Mouse (Mus musculus) hindbrain, embryonic 15.5 days (tissue): ENCODE measurements at regions not wholly inside any gene's neighbourhood (a gene's known extent, or its start where the extent isn't known, plus 50 kb on each side); places are given as distances from the start of the nearest gene placed in this dataset.

Experiments used
- ATAC-seq: fragments of 200-750 bp; cut with Nextera tagmentation; 2 replicates; pipeline ENCODE4 v1.8.0; 2017; ENCODE audit warnings: low read depth, moderate number of reproducible peaks, moderate TSS enrichment; ENCODE audit not compliant: low FRiP score
- H3K27ac ChIP-seq: fragments of 300-500 bp; sonication (generic); replicated peaks from 2 replicates; pipeline ENCODE4 v1.5.1; 2015; ENCODE audit warnings: mild to moderate bottlenecking, inconsistent platforms
- H3K27me3 ChIP-seq: fragments of 300-500 bp; sonication (generic); 2 replicates; pipeline ENCODE4 v1.6.1; 2015; ENCODE audit warnings: control low read depth, inconsistent platforms
- H3K36me3 ChIP-seq: fragments of 300-500 bp; sonication (generic); 2 replicates; pipeline ENCODE4 v1.6.1; 2015; ENCODE audit warnings: control low read depth, inconsistent platforms
- H3K4me1 ChIP-seq: fragments of 300-500 bp; sonication (generic); replicated peaks from 2 replicates; pipeline ENCODE4 v1.6.1; 2015; ENCODE audit warnings: control low read depth, inconsistent platforms
- H3K4me2 ChIP-seq: fragments of 300-500 bp; sonication (generic); 2 replicates; pipeline ENCODE4 v1.6.1; 2015; ENCODE audit warnings: moderate library complexity, mild to moderate bottlenecking, inconsistent platforms
- H3K4me3 ChIP-seq: fragments of 300-500 bp; sonication (generic); 2 replicates; pipeline ENCODE4 v1.5.1; 2015; ENCODE audit warnings: mild to moderate bottlenecking, inconsistent platforms
- H3K9ac ChIP-seq: fragments of 300-500 bp; sonication (generic); 2 replicates; pipeline ENCODE4 v1.6.1; 2015; ENCODE audit warnings: inconsistent platforms
- H3K9me3 ChIP-seq: fragments of 300-500 bp; sonication (generic); 2 replicates; pipeline ENCODE4 v1.6.1; 2016; ENCODE audit warnings: control low read depth, inconsistent platforms
- WGBS: fragments of 180-500 bp; shearing (Covaris S2); methylation state at CpG from one replicate; pipeline ENCODE4 v1.1.7; 2015; 5-methylcytosine and 5-hydroxymethylcytosine counted together

DNA sequence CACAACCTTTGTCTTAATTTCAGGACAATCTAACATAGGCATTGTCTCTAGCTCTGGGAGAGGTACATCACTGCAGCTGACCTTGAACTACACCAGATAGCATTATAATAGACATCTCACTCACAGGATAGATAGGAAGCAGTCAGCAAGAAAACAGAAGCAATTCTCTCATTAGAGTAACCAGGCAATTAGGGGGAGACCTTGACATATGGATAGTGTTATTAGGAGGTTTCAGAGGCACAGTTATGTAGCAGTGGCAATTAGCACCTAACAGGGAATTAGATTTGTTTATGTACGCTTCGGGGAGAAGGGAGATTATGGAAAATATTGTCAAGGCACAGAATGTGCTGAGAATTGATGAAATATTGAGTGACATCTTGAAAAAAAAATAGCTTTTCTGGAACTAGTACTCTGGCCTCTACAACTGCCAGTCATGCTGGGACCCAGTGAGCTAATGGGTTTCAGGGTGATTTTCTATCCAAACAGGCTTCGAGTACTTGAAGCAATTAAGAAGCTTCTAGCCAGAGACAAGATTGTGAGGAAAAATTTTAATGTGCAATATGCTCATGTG is 216.8 kb upstream of the Aco1 start:
- Histone ChIP-seq H3K27me3 (no peaks in the 10 kb centered on the region), H3K9me3 (no peaks in the 10 kb centered on the region), H3K4me1 (no peaks in the 10 kb centered on the region), H3K4me3 (no peak overlapping the region), H3K36me3 (no peaks in the 10 kb centered on the region), H3K9ac (no peak overlapping the region), H3K27ac (no peak overlapping the region), H3K4me2 (no peak overlapping the region)
- ATAC-seq = peak; percentile 42; the same call in 1 of the 2 replicates
- WGBS = 66% methylated on average over 3 of the region's 3 CpGs

- Histone ChIP-seq H3K4me3 (no peak overlapping the region), H3K36me3 (no peaks in the 10 kb centered on the region), H3K4me2 (no peak overlapping the region), H3K27ac (no peak overlapping the region), H3K27me3 (no peaks in the 10 kb centered on the region), H3K9ac (no peak overlapping the region), H3K9me3 (no peaks in the 10 kb centered on the region), H3K4me1 (no peaks in the 10 kb centered on the region)
- 87% methylated on average over 7 of the region's 7 CpGs for WGBS
- no peak for ATAC-seq
Measured at GRCm38 (mm10) chr4:39926594-39926993, 216.3 kb upstream of the Aco1 start.

- no peak for ATAC-seq
- no peak overlapping the region for H3K4me2 ChIP-seq
- WGBS = 80% methylated on average over 2 of the region's 2 CpGs
Measured at GRCm38 (mm10) chr4:39928491-39928890, 214.4 kb upstream of the Aco1 start.

DNA sequence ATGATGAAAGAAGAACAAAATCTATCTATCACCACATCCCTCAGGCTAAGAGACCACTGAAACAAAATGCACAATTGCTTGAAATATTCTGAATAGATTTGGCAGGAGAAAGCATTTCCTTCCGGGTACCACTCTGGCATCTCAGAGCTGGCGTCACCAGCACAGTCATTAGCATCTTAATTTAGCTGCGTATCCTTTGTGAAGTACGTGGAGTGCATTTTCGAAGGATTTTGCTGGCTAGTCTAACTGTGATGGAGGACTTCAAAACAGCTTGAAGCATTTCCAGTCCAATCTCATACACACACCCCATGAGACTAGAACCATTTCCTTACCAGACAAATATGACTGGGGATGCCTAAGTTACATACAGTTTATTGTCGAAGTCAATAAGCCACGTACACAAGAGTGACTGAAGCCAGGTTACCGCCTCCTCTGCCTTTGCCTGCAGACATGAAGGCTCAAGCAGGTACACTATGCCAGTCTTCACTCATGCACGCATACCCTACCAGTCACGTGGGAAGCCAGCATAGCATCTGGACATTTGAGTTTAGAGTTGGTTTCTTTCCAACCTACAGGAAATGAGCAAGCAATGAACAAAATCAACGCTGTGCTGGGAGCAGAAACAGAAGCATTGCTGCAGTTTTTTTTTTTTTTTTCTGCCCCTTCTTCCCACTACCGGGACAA is 208.7 kb upstream of the Aco1 start:
- Histone ChIP-seq H3K27ac (no peak overlapping the region), H3K4me1 (no peaks in the 10 kb centered on the region), H3K36me3 (no peaks in the 10 kb centered on the region), H3K9me3 (no peaks in the 10 kb centered on the region), H3K4me2 (no peak overlapping the region), H3K9ac (no peak overlapping the region), H3K4me3 (no peak overlapping the region), H3K27me3 (no peaks in the 10 kb centered on the region)
- ATAC-seq = peak; percentile 30; the same call in 1 of the 2 replicates
- 79% methylated on average over 12 of the region's 12 CpGs for WGBS

More at GRCm38 (mm10) chr4:39928491-39928890, 214.4 kb upstream of the Aco1 start:
- Histone ChIP-seq H3K9ac (no peak overlapping the region), H3K27me3 (no peaks in the 10 kb centered on the region), H3K36me3 (no peaks in the 10 kb centered on the region), H3K27ac (no peak overlapping the region), H3K4me3 (no peak overlapping the region), H3K9me3 (no peaks in the 10 kb centered on the region), H3K4me1 (no peaks in the 10 kb centered on the region)

GRCm38 (mm10) chr4:39958687-39959086 is 184.2 kb upstream of the Aco1 start:
- no peaks in the 10 kb centered on the region for H3K27me3 ChIP-seq
- no peak overlapping the region for H3K9ac ChIP-seq
- no peaks in the 10 kb centered on the region for H3K4me1 ChIP-seq
- 73% methylated on average over 3 of the region's 3 CpGs for WGBS
- no peak overlapping the region for H3K4me2 ChIP-seq
- no peak overlapping the region for H3K4me3 ChIP-seq
- no peak overlapping the region for H3K27ac ChIP-seq
- H3K36me3 ChIP-seq = no peaks in the 10 kb centered on the region
- no peaks in the 10 kb centered on the region for H3K9me3 ChIP-seq
- ATAC-seq = no peak

DNA sequence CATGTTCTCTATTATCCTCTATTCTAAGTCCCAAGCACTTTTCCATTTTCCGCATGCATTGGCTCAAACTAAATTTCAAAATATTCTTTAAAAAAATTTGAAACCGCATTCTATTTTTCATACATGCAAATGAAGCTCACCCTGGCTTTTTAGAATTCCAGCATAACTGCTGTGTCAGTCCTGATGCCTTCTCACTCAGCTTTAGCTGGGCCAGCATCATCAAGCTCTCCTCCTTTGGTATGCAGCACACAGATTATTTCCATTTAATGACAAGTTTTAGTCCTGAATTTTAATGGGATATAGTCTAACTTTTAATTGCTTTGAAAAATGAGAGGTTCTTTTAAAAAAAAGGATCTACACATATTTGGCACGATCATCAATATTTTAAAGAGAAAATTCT is 174.9 kb upstream of the Aco1 start:
- ATAC-seq = no peak
- no peak overlapping the region for H3K27ac ChIP-seq
- no peak overlapping the region for H3K4me3 ChIP-seq
- no peaks in the 10 kb centered on the region for H3K27me3 ChIP-seq
- H3K9me3 ChIP-seq = no peaks in the 10 kb centered on the region
- H3K4me1 ChIP-seq = no peaks in the 10 kb centered on the region
- 91% methylated on average over 3 of the region's 3 CpGs for WGBS
- no peaks in the 10 kb centered on the region for H3K36me3 ChIP-seq
- H3K4me2 ChIP-seq = no peak overlapping the region
- no peak overlapping the region for H3K9ac ChIP-seq

GRCm38 (mm10) chr4:39991358-39991757 is 151.5 kb upstream of the Aco1 start:
- Histone ChIP-seq H3K27me3 (no peaks in the 10 kb centered on the region), H3K9ac (no peak overlapping the region), H3K4me1 (no peaks in the 10 kb centered on the region), H3K4me3 (no peak overlapping the region), H3K9me3 (no peaks in the 10 kb centered on the region), H3K27ac (no peak overlapping the region), H3K36me3 (no peaks in the 10 kb centered on the region), H3K4me2 (no peak overlapping the region)
- ATAC-seq = no peak
- 74% methylated on average over 6 of the region's 6 CpGs for WGBS

DNA sequence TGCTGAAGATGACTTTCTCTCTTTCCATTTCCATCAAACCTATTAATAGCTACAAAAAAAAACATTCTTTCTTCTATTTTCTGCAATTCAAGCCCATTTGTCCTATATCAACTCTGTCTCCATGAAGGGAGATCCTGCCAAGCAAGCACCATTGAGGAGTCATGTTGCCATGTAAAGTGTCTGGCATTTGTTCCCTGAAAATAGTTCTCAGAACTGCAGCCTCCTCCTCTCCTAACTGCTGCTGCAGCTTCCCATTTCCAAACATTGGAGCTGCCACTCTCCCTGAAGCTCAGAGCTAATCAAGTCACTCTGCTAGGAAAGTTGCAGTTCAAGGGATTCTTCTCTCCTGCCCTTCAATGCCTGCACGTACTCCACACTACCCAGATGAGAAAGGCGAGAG is 151.0 kb upstream of the Aco1 start:
- Histone ChIP-seq H3K27me3 (no peaks in the 10 kb centered on the region), H3K27ac (no peak overlapping the region), H3K36me3 (no peaks in the 10 kb centered on the region), H3K9me3 (no peaks in the 10 kb centered on the region), H3K9ac (no peak overlapping the region), H3K4me2 (no peak overlapping the region), H3K4me3 (no peak overlapping the region), H3K4me1 (no peaks in the 10 kb centered on the region)
- ATAC-seq = no peak
- 91% methylated on average over 2 of the region's 2 CpGs for WGBS

DNA sequence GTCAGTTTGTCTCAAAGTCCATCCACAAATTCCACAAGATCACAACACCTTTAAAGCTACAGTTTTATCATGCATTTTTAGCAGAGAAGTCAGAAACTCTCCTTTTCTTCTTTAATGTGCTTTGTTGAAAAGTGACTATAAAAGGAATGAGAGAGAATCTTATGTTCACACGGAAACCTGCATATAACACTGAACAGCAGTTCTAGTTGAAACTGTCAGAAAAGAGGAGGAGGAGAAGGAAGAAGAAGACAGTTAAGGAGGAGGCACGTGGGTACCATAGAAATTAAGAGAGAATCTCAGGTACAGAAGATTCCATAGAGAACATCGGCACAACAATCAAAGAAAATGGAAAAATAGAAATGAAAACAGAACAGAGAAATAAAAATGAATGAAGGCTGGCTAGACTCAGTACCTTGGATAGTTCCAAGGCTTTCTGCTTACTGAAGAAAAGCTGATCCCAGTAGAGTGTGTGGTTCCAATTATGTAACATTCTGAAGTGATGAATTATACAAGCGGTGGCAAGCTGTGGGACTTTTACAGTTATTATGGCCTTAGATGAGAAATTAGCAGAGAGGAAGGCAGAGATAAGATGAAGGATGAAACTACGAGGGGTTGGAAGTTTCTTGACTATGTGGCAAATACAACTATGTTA is 144.0 kb upstream of the Aco1 start:
- no peaks in the 10 kb centered on the region for H3K4me1 ChIP-seq
- H3K27ac ChIP-seq = no peak overlapping the region
- 74% methylated on average over 5 of the region's 5 CpGs for WGBS
- H3K4me2 ChIP-seq = no peak overlapping the region
- H3K27me3 ChIP-seq = no peaks in the 10 kb centered on the region
- H3K4me3 ChIP-seq = no peak overlapping the region
- no peaks in the 10 kb centered on the region for H3K36me3 ChIP-seq
- no peak for ATAC-seq
- H3K9ac ChIP-seq = no peak overlapping the region
- no peaks in the 10 kb centered on the region for H3K9me3 ChIP-seq

DNA sequence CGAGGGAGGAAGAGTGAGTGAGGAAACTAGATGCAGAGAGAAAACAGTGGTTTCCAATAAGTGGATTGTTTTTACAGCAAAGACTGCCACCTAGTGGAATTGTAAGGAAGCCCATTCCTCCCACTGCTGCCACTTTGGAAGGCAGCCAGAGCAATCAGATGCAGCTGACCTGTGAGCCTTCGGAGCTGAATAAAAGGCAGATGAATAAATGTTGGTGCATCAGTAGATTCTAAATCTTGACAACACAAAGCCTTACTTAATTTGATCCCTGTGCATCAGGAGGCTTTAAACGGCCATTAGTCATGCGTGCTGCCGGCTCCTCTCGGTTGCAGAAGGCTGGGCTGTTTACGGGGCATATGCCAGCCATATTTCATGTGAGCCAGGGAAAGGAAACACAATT is 128.2 kb upstream of the Aco1 start:
- 11% methylated on average over 7 of the region's 7 CpGs for WGBS
- Histone ChIP-seq H3K4me2 (peak overlapping the region; percentile 50), H3K27ac (peak overlapping the region; percentile 52), H3K27me3 (no peaks in the 10 kb centered on the region), H3K9ac (peak overlapping the region; percentile 22; the same call in 1 of the 2 replicates), H3K36me3 (no peaks in the 10 kb centered on the region), H3K9me3 (no peaks in the 10 kb centered on the region), H3K4me3 (peak overlapping the region; percentile 24), H3K4me1 (peaks cover 3% of the 10 kb centered on the region; the same call in 1 of the 2 replicates)
- peak; percentile 85 for ATAC-seq

DNA sequence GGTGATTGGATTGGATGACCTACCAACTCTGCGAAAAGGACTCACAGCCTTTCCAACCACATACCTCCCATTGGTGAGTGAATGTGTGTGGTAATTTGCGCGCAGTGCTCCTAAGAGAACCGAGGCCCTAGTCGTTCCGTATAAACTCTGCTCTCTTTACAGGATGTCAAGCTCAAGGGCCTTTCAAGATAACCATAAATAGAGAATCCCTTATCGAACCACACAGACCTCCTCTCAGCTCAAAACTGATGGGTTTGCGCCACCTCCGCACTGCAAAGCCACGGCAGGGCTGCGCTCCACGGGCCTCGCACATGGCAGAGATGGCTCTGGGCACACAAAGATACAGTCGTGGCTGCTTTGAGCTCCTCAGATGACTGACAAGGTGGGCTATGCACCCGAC is 126.0 kb upstream of the Aco1 start:
- Histone ChIP-seq H3K4me1 (peaks cover 3% of the 10 kb centered on the region; the same call in 1 of the 2 replicates), H3K4me3 (no peak overlapping the region), H3K36me3 (no peaks in the 10 kb centered on the region), H3K9me3 (no peaks in the 10 kb centered on the region), H3K9ac (no peak overlapping the region), H3K27ac (no peak overlapping the region), H3K4me2 (no peak overlapping the region), H3K27me3 (no peaks in the 10 kb centered on the region)
- WGBS = 83% methylated on average over 15 of the region's 15 CpGs
- no peak for ATAC-seq

DNA sequence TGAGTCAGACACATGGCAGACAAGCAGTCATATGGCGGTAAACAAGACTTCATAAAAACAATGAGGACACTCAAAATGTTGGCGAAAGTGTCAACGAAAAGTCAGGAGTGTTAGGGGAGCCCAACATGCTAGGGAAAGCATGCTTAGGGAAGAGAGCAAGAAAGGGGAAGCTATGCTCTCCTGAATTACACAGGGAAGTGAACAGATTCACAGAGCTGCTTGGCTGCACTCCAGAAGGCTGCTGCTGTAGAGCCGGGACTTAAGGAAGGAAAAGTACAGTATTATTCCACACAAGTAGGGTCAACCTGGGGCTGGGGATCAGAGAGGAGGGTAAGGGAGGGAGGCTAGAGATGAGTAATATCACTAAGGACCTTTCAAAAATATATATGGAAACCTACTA is 124.7 kb upstream of the Aco1 start:
- Histone ChIP-seq H3K9me3 (no peaks in the 10 kb centered on the region), H3K4me3 (no peak overlapping the region), H3K27me3 (no peaks in the 10 kb centered on the region), H3K27ac (no peak overlapping the region), H3K9ac (no peak overlapping the region), H3K4me1 (peaks cover 3% of the 10 kb centered on the region; the same call in 1 of the 2 replicates), H3K4me2 (no peak overlapping the region), H3K36me3 (no peaks in the 10 kb centered on the region)
- WGBS = 71% methylated on average over 4 of the region's 4 CpGs
- no peak for ATAC-seq
